Mouse (Mus musculus) lung, postnatal 10 days (tissue): ENCODE measurements at regions not wholly inside any gene's neighbourhood (a gene's known extent, or its start where the extent isn't known, plus 50 kb on each side); places are given as distances from the start of the nearest gene placed in this dataset.

Source experiments
- DNase-seq: peaks from one replicate; pipeline ENCODE4 v3.0.0; 2021

DNA sequence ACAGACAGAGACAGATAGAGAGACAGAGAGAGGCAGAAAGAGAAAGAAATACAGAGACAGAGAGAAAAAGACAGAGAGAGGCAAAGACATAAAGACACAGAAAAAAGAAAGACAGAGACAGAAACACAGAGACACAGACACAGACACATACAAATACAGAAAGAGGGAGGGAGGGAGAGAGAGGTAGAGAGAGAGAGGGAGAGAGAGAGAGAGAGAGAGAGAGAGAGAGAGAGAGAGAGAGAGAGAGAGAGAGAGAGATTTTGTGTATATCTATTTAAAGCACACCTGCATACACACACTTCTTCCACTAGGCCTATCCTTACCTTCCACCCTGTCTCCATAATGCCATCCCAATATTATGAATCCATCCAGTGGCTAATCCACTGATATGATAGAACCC, 261.8 kb upstream of the Setmar start:
- no peak for DNase-seq
